Mouse (Mus musculus): ENCODE measurements at regions not wholly inside any gene's neighbourhood (a gene's known extent, or its start where the extent isn't known, plus 50 kb on each side); places are given as distances from the start of the nearest gene placed in this dataset.

DNA sequence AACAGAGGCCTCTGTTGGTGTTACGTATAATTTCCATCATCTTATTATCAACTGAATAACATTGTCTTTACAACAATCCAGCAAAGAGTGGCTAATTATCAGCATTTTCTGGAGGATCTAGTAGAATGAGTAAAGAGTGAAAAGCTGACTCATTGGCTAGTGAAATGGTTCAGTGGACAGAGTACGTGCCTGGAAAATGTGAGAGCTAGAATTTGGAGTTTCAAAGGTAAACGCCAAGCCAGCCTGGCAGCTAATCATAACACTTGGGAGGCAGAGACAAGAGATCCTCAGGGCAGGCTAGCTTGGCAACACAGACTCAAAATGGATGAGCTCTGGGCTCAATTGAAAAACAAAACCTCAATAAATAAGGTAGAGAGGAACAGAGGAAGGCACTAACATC lies 2628.0 kb upstream of the Gm7489 start:
- no peak for DNase-seq (ENCODE audit: low spot score in 2 of 2)

DNA sequence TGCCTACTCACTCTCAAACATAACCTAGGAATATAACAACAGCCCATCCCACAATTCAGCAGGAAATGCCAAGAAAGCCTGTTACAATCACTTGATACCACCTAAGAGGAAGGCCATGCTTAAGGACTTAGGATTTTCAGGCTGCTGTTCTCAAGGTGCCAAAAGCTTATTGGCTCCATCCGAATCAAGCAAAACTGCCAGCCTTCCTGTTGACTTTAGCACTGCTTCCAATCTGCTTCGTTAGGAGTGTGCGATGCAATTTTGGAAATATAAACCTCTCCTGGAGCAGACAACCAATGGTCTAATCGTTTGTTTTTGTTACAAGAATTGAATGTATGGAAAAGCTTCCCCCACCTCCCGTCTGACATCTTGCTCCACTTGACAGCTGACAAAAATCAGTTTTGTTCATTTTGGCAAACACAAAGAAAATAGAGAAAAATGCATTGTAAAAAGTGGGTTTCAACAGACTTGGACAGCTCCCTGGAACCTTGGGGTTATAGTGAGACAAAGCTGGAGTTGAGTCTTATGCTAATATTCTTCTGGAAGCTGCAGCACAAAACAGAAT lies 2620.0 kb upstream of the Gm7489 start:
- DNase-seq (ENCODE audit: low spot score in 2 of 2) = no peak

- DNase-seq (ENCODE audit: low spot score in 2 of 2) = no peak
Observed at GRCm38 (mm10) chr15:51265971-51266370, 2618.7 kb upstream of the Gm7489 start.

- no peak for DNase-seq (ENCODE audit: low spot score in 2 of 2)
Observed at GRCm38 (mm10) chr15:51271632-51272312, 2612.9 kb upstream of the Gm7489 start.

GRCm38 (mm10) chr15:51285334-51285733 lies 2599.4 kb upstream of the Gm7489 start:
- DNase-seq (ENCODE audit: low spot score in 2 of 2) = no peak

DNA sequence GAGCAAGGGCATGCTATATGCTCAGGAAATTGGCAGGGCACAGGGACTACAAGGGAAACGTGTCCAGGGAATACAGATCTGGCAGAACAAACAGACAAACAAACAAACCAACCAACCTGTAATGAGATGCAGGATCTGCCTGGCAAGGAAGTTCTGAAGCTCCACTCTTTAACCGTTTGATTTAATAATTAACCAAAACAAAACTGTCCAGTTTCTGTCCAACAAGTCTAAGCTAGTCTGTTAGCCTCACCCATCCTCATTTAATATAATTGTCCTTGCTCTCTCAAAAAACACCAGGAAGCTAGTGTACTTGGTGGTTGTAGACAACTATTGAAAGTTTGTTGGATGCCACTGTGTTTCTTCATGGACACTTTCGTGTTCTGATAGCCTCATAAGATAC lies 2598.4 kb upstream of the Gm7489 start:
- DNase-seq (ENCODE audit: low spot score in 2 of 2) = no peak

GRCm38 (mm10) chr15:51288911-51289432 lies 2595.7 kb upstream of the Gm7489 start:
- no peak for DNase-seq (ENCODE audit: low spot score in 2 of 2)

- DNase-seq (ENCODE audit: low spot score in 2 of 2) = no peak
Observed at GRCm38 (mm10) chr15:51289916-51290315, 2594.8 kb upstream of the Gm7489 start.

DNA sequence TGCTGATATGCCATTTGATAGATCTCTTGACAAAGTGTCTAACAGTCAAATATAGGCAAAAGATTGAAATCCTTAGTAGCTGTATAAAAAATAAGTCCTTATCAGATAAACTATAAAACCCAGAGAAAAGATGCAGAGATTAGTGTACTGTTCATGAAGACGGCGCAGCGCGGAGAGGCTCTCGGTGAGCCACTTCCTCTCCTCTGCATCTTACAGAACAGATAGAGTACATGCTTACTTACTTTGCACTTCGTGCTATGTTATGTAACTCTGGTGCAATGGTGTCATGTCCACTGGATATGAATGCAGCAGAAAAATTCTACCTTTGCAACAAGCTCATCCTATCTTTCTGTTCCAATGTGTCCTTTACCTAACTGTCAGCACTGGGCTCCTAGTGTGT lies 2593.5 kb upstream of the Gm7489 start:
- DNase-seq (ENCODE audit: low spot score in 2 of 2) = no peak

DNA sequence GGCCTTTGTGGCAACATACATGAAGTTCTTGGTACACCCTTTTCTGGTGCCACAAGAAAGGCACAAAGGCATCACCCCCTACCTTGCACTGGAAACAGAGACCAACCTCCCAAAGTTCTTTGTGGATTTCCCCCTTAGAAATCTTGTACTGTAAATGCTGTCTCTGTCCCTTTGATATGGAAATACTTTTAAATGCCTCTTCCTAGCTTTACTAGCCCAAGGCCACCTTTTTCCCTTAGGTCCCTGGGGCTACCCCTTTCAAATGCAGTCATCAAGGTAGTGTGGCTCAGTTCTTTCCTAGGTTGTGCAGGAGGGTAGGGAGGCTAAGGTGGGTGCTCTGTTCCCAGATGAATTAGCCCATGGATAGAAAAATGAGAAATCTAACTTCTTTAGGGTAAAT lies 2587.9 kb upstream of the Gm7489 start:
- DNase-seq (ENCODE audit: low spot score in 2 of 2) = no peak

GRCm38 (mm10) chr15:51318072-51318471 lies 2566.6 kb upstream of the Gm7489 start:
- no peak for DNase-seq (ENCODE audit: low spot score in 2 of 2)

DNA sequence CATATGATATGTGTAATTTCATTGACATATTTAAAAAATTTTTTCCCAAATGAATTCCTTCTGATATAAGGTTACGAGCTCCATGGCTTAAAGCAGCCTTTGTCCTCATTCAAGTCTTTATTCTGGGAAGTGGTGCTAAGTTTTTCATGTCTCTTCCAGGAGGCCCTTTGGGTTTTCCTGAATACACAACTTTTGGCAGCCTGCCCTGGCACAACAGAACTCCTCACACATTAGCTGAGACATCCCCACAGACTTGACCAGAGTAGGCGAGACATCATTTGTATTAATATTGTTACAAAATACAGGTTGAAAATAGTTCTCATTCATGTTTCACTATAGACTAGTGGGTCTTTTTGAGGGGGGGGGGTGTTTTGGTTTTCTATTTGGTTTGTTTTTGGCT lies 2565.9 kb upstream of the Gm7489 start:
- DNase-seq (ENCODE audit: low spot score in 2 of 2) = no peak

DNA sequence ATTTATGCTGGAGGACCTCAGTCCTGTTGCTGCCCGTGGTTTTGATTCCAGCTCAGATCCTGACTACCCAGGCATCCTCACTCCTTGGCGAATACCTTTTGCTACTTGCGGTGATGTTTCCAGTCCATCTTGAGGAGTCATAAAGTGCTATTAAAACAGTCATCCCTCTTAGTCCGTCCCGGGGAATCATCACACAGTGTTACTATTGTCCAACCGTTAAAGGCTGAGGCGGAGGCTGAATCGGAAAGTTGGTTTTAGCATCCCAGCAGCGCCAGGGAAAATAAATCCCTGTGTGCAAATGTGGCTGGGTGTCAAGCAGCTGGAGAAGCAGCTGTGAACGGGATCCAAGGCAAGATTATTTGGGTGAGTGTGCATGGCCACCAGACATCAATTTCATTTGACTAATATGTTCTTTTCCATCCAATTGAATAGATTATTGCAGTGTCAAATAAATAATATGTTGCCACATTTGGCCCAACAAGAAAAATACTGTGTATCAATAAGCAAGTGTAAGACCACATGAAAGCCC lies 2564.3 kb upstream of the Gm7489 start:
- DNase-seq (ENCODE audit: low spot score in 2 of 2) = no peak

DNA sequence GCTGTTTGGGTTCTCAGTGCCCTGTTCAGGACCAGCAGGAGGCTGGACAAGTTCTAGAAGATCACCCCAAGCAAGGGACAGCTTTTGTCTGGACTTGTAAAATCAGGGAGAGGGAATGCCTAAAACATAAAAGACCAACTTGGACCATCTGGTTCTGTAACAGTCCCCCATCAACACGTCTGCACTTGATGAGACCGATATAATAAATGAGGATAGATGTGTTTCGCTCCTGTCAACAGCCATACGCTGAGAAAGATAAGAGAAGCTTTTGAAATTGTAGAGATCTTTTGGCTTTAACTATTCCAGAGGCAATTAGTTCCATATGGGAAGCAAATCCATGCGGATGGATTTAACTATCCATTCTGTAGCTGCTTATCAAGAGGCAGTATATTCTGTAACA lies 2561.4 kb upstream of the Gm7489 start:
- DNase-seq (ENCODE audit: low spot score in 2 of 2) = no peak

GRCm38 (mm10) chr15:51324211-51324610 lies 2560.5 kb upstream of the Gm7489 start:
- no peak for DNase-seq (ENCODE audit: low spot score in 2 of 2)

- no peak for DNase-seq (ENCODE audit: low spot score in 2 of 2)
Observed at GRCm38 (mm10) chr15:51327702-51328101, 2557.0 kb upstream of the Gm7489 start.

DNA sequence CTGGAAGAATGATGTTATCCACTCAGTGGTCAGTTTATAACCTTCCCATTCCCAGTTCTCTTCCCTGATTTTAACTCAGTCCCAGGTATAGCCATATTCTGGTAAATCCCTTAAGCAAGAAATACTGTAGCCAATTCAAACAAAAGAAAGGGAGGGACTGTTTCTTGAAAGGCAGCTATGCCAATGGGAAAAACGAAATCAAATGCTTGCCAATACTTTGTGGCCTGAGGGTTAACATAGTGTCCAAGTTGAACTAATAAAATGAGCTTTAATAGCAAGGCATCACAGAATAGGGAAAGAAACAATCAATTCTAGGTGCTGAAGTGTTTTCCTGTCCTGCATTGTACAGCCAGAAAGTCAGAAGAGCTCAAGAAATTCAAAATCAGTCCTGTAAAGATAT lies 2548.3 kb upstream of the Gm7489 start:
- no peak for DNase-seq (ENCODE audit: low spot score in 2 of 2)

DNA sequence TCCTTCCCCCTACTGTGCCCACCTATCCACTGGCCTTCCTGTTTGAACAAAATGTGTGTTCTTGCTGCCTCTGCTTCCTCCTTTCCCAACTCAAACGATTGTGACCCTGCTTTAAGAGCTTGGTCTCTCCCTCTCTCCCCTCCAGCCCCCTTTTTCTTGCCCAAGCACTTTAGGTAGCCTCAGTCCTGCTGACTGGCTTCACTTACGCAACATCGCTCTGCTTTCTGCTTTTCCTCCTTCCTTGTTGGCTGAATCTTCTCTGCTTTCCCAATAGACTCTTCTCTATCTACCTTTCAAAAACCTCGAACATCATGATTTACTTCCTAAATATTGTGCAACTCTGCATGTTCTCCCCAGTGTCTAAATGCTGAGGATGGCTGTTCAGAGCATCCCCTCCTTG lies 2538.4 kb upstream of the Gm7489 start:
- DNase-seq (ENCODE audit: low spot score in 2 of 2) = no peak

GRCm38 (mm10) chr15:51363391-51363790 lies 2521.3 kb upstream of the Gm7489 start:
- no peak for DNase-seq (ENCODE audit: low spot score in 2 of 2)

- DNase-seq (ENCODE audit: low spot score in 2 of 2) = no peak
Observed at GRCm38 (mm10) chr15:51371162-51371561, 2513.5 kb upstream of the Gm7489 start.

- DNase-seq (ENCODE audit: low spot score in 2 of 2) = no peak
Observed at GRCm38 (mm10) chr15:51390383-51390782, 2494.3 kb upstream of the Gm7489 start.

DNA sequence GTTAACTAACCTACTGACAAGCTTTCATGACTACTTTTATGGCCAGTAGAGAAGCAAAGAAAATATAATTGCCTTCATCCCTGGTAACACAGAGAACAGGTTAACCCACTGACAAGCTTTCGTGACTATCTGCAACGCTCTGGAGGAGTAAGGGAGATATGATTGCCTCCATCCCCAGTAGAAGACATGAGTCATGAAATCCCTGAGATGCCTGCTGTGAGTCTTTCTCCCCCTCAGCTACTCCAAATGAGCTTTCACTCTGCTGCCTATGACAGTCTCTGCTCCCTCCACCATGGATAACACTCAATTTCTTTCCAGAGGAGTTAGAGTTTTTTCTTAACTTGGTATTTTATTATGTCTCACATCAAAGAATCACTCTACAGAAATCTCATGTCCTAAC lies 2493.4 kb upstream of the Gm7489 start:
- DNase-seq (ENCODE audit: low spot score in 2 of 2) = no peak
